Mouse (Mus musculus): ENCODE data around the gene Sh3glb2. TPM values are rescaled to one million over a fixed set of nuclear protein-coding genes. Genes with fewer than 3 reads are reported as not detected.

Sh3glb2 gene
- polyA plus RNA-seq, 1 experiment from 2014 or later: 118 TPM

- Histone ChIP-seq H3K4me3 (no peak overlapping the region), H3K9me3 (no peaks in the 10 kb centered on the region), H3K9ac (no peak overlapping the region), H3K27ac (no peak overlapping the region), H3K36me3 (peaks cover 95% of the 10 kb centered on the region), H3K27me3 (replicated peaks) (no peaks in the 10 kb centered on the region), H3K4me1 (no peaks in the 10 kb centered on the region), H3K4me2 (replicated peaks) (no peak overlapping the region)
- ATAC-seq (ENCODE audit: low FRiP score, low read depth): no peak
- WGBS: 95% methylated on average over 5 of the region's 5 CpGs
Measured at GRCm38 (mm10) chr2:30325296-30325695, 33.8 kb downstream of the Sh3glb2 start.

- no peaks in the 10 kb centered on the region for H3K4me1 ChIP-seq
- H3K27ac ChIP-seq: no peak overlapping the region
- no peak overlapping the region for H3K4me2 ChIP-seq (replicated peaks)
- H3K4me3 ChIP-seq: no peak overlapping the region
- no peaks in the 10 kb centered on the region for H3K27me3 ChIP-seq (replicated peaks)
- ATAC-seq (ENCODE audit: low FRiP score, low read depth): no peak
- H3K9me3 ChIP-seq: no peaks in the 10 kb centered on the region
- 87% methylated on average over 7 of the region's 7 CpGs for WGBS
- H3K9ac ChIP-seq: no peak overlapping the region
- H3K36me3 ChIP-seq: peaks cover 92% of the 10 kb centered on the region
Measured at GRCm38 (mm10) chr2:30323111-30323510, 36.0 kb downstream of the Sh3glb2 start.

- no peaks in the 10 kb centered on the region for H3K27me3 ChIP-seq (replicated peaks)
- H3K9me3 ChIP-seq: no peaks in the 10 kb centered on the region
- H3K36me3 ChIP-seq: peaks cover 92% of the 10 kb centered on the region
- no peak overlapping the region for H3K27ac ChIP-seq
- no peak overlapping the region for H3K4me2 ChIP-seq (replicated peaks)
- no peak overlapping the region for H3K4me3 ChIP-seq
- 90% methylated on average over 4 of the region's 4 CpGs for WGBS
- H3K9ac ChIP-seq: no peak overlapping the region
- H3K4me1 ChIP-seq: no peaks in the 10 kb centered on the region
- no peak for ATAC-seq (ENCODE audit: low FRiP score, low read depth)
Measured at GRCm38 (mm10) chr2:30319260-30319659, 39.9 kb downstream of the Sh3glb2 start.

- Histone ChIP-seq H3K27ac (no peak overlapping the region), H3K36me3 (peaks cover 91% of the 10 kb centered on the region), H3K9me3 (no peaks in the 10 kb centered on the region), H3K4me3 (no peak overlapping the region), H3K9ac (no peak overlapping the region), H3K4me2 (replicated peaks) (no peak overlapping the region), H3K27me3 (replicated peaks) (no peaks in the 10 kb centered on the region), H3K4me1 (no peaks in the 10 kb centered on the region)
- WGBS: 94% methylated on average over 5 of the region's 5 CpGs
- no peak for ATAC-seq (ENCODE audit: low FRiP score, low read depth)
Measured at GRCm38 (mm10) chr2:30316955-30317354, 42.2 kb downstream of the Sh3glb2 start.

- no peak overlapping the region for H3K4me2 ChIP-seq (replicated peaks)
- H3K36me3 ChIP-seq: peaks cover 90% of the 10 kb centered on the region
- 96% methylated on average over 4 of the region's 4 CpGs for WGBS
Measured at GRCm38 (mm10) chr2:30316136-30316535, 43.0 kb downstream of the Sh3glb2 start.

GRCm38 (mm10) chr2:30311481-30311880 lies 47.7 kb downstream of the Sh3glb2 start:
- no peak overlapping the region for H3K27ac ChIP-seq
- H3K9ac ChIP-seq: no peak overlapping the region
- H3K36me3 ChIP-seq: peaks cover 96% of the 10 kb centered on the region
- 98% methylated on average over 2 of the region's 2 CpGs for WGBS
- no peaks in the 10 kb centered on the region for H3K9me3 ChIP-seq
- no peak overlapping the region for H3K4me3 ChIP-seq
- no peaks in the 10 kb centered on the region for H3K4me1 ChIP-seq
- H3K4me2 ChIP-seq (replicated peaks): no peak overlapping the region
- H3K27me3 ChIP-seq (replicated peaks): no peaks in the 10 kb centered on the region
- no peak for ATAC-seq (ENCODE audit: low FRiP score, low read depth)

More at GRCm38 (mm10) chr2:30316136-30316535, 43.0 kb downstream of the Sh3glb2 start:
- H3K27ac ChIP-seq: no peak overlapping the region
- no peaks in the 10 kb centered on the region for H3K9me3 ChIP-seq
- no peak for ATAC-seq (ENCODE audit: low FRiP score, low read depth)
- no peaks in the 10 kb centered on the region for H3K27me3 ChIP-seq (replicated peaks)
- H3K4me3 ChIP-seq: no peak overlapping the region
- no peaks in the 10 kb centered on the region for H3K4me1 ChIP-seq
- H3K9ac ChIP-seq: no peak overlapping the region

GRCm38 (mm10) chr2:30309351-30309750 lies 49.8 kb downstream of the Sh3glb2 start:
- ATAC-seq (ENCODE audit: low FRiP score, low read depth): no peak

GRCm38 (mm10) chr2:30306087-30306486 lies 53.0 kb downstream of the Sh3glb2 start:
- peaks cover 98% of the 10 kb centered on the region for H3K36me3 ChIP-seq

More at GRCm38 (mm10) chr2:30309351-30309750, 49.8 kb downstream of the Sh3glb2 start:
- Histone ChIP-seq H3K9me3 (no peaks in the 10 kb centered on the region), H3K36me3 (peaks cover 96% of the 10 kb centered on the region), H3K4me2 (replicated peaks) (no peak overlapping the region), H3K27me3 (replicated peaks) (no peaks in the 10 kb centered on the region), H3K4me1 (no peaks in the 10 kb centered on the region), H3K9ac (no peak overlapping the region), H3K4me3 (no peak overlapping the region), H3K27ac (no peak overlapping the region)
- WGBS: 87% methylated on average over 3 of the region's 3 CpGs

GRCm38 (mm10) chr2:30299966-30300365 lies 59.2 kb downstream of the Sh3glb2 start:
- WGBS: 89% methylated on average over 5 of the region's 5 CpGs
- H3K4me3 ChIP-seq: no peak overlapping the region

More at GRCm38 (mm10) chr2:30306087-30306486, 53.0 kb downstream of the Sh3glb2 start:
- WGBS: 97% methylated on average over 7 of the region's 7 CpGs
- H3K4me1 ChIP-seq: no peaks in the 10 kb centered on the region
- H3K9ac ChIP-seq: no peak overlapping the region
- H3K9me3 ChIP-seq: no peaks in the 10 kb centered on the region
- H3K27me3 ChIP-seq (replicated peaks): no peaks in the 10 kb centered on the region
- no peak overlapping the region for H3K4me2 ChIP-seq (replicated peaks)
- ATAC-seq (ENCODE audit: low FRiP score, low read depth): no peak
- no peak overlapping the region for H3K4me3 ChIP-seq
- no peak overlapping the region for H3K27ac ChIP-seq

GRCm38 (mm10) chr2:30299525-30299924 lies 59.6 kb downstream of the Sh3glb2 start:
- no peak overlapping the region for H3K27ac ChIP-seq
- peaks cover 75% of the 10 kb centered on the region for H3K36me3 ChIP-seq
- H3K9me3 ChIP-seq: no peaks in the 10 kb centered on the region
- no peaks in the 10 kb centered on the region for H3K27me3 ChIP-seq (replicated peaks)
- ATAC-seq (ENCODE audit: low FRiP score, low read depth): no peak
- no peak overlapping the region for H3K9ac ChIP-seq
- no peak overlapping the region for H3K4me2 ChIP-seq (replicated peaks)
- no peaks in the 10 kb centered on the region for H3K4me1 ChIP-seq
- WGBS: 85% methylated on average over 3 of the region's 3 CpGs
- H3K4me3 ChIP-seq: no peak overlapping the region

More at GRCm38 (mm10) chr2:30299966-30300365, 59.2 kb downstream of the Sh3glb2 start:
- Histone ChIP-seq H3K27me3 (replicated peaks) (no peaks in the 10 kb centered on the region), H3K27ac (no peak overlapping the region), H3K4me1 (no peaks in the 10 kb centered on the region), H3K9ac (no peak overlapping the region), H3K4me2 (replicated peaks) (no peak overlapping the region), H3K9me3 (no peaks in the 10 kb centered on the region), H3K36me3 (peaks cover 79% of the 10 kb centered on the region)
- no peak for ATAC-seq (ENCODE audit: low FRiP score, low read depth)

Small RNA genes within 50 kb of the gene (microRNA-seq; reads per million reads assigned to microRNA genes)
- gene Gm47292: not detected

Other genes starting within 250 kb of the Sh3glb2 start
- 10.6 and 11.1 TPM in 2 replicates for gene Zer1, start 234.8 kb downstream of the Sh3glb2 start, polyA plus RNA-seq (2016; fragmentation: Nextera tagmentation; extraction: Ambion mirVana)
- gene Tbc1d13, start 225.6 kb downstream of the Sh3glb2 start, polyA plus RNA-seq (2016; fragmentation: Nextera tagmentation; extraction: Ambion mirVana): 8.2 and 11.3 TPM in 2 replicates
- 17.1 and 17.7 TPM in 2 replicates for gene Endog, start 187.8 kb downstream of the Sh3glb2 start, polyA plus RNA-seq (2016; fragmentation: Nextera tagmentation; extraction: Ambion mirVana)
- gene Spout1, start 180.9 kb downstream of the Sh3glb2 start, polyA plus RNA-seq (2016; fragmentation: Nextera tagmentation; extraction: Ambion mirVana): 59.4 and 61.0 TPM in 2 replicates
- gene Kyat1, start 153.5 kb downstream of the Sh3glb2 start, polyA plus RNA-seq (2016; fragmentation: Nextera tagmentation; extraction: Ambion mirVana): 12.5 and 12.7 TPM in 2 replicates
- gene Lrrc8a, start 121.6 kb downstream of the Sh3glb2 start, polyA plus RNA-seq (2016; fragmentation: Nextera tagmentation; extraction: Ambion mirVana): 30.6 and 43.0 TPM in 2 replicates
- gene Gm28035, start 118.8 kb downstream of the Sh3glb2 start, polyA plus RNA-seq (2016; fragmentation: Nextera tagmentation; extraction: Ambion mirVana): 0.17 and 0.34 TPM in 2 replicates
- gene Phyhd1, start 93.1 kb downstream of the Sh3glb2 start, polyA plus RNA-seq (2016; fragmentation: Nextera tagmentation; extraction: Ambion mirVana): 3.8 and 4.2 TPM in 2 replicates
- not detected in 2 replicates for gene Gm28038, start 78.3 kb downstream of the Sh3glb2 start, polyA plus RNA-seq (2016; fragmentation: Nextera tagmentation; extraction: Ambion mirVana)
- gene Dolk, start 73.0 kb downstream of the Sh3glb2 start, polyA plus RNA-seq (2016; fragmentation: Nextera tagmentation; extraction: Ambion mirVana): 27.5 and 28.8 TPM in 2 replicates
- gene Nup188, start 72.9 kb downstream of the Sh3glb2 start, polyA plus RNA-seq (2016; fragmentation: Nextera tagmentation; extraction: Ambion mirVana): 26.4 and 34.4 TPM in 2 replicates
- gene Miga2, start 4.9 kb upstream of the Sh3glb2 start, polyA plus RNA-seq (2016; fragmentation: Nextera tagmentation; extraction: Ambion mirVana): 28.5 and 31.8 TPM in 2 replicates
- 51.9 and 52.3 TPM in 2 replicates for gene Dolpp1, start 32.9 kb upstream of the Sh3glb2 start, polyA plus RNA-seq (2016; fragmentation: Nextera tagmentation; extraction: Ambion mirVana)
- 26.0 and 27.7 TPM in 2 replicates for gene Crat, start 56.5 kb upstream of the Sh3glb2 start, polyA plus RNA-seq (2016; fragmentation: Nextera tagmentation; extraction: Ambion mirVana)
- 129 and 135 TPM in 2 replicates for gene Ptpa, start 56.7 kb upstream of the Sh3glb2 start, polyA plus RNA-seq (2016; fragmentation: Nextera tagmentation; extraction: Ambion mirVana)
- gene Ier5l, start 114.9 kb upstream of the Sh3glb2 start, polyA plus RNA-seq (2016; fragmentation: Nextera tagmentation; extraction: Ambion mirVana): 5.7 and 5.8 TPM in 2 replicates
- 0.57 and 1.3 TPM in 2 replicates for gene Cstad, start 235.7 kb upstream of the Sh3glb2 start, polyA plus RNA-seq (2016; fragmentation: Nextera tagmentation; extraction: Ambion mirVana)

All from neural tube, embryonic 12.5 days (tissue).